In the genomic region with DNA sequence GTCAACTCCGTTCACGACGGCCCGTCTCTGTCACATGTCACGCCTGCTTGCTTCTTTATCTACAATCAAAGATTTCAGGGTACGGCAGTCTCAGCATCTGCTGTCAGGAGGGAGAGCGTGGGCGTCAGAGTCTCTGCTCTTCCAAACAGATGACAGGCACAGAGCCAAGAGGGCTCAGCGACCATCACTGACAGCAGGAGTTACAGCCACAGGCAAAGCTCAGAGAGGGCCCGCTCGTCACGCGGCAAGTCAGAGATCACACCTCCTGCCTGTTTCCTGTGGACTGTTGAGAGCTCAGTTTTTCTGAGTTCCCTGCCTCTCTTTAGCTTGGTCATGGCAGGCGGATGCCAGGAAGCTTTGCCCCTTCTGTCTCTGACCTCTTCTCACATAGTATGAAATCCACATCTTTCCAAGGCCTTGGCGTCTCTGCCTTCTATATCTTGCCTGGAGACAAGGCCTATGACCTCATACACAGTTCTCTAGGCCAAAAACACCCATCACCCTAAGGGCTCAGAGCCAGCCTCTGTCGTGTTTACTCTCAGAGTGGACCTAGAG, we compare ENCODE assay signal across 8 mouse cellular contexts. TPM values are rescaled to one million over a fixed set of nuclear protein-coding genes. Genes with fewer than 3 reads are reported as not detected.
A peak's percentile ranks its signal among the peaks of the same experiment; 100 is the strongest.
DNase-seq lines count a peak whose midpoint lies in the region; ATAC-seq and TF ChIP-seq lines count a peak whose summit lies in the region.

No protein-coding gene starts in this region.

- H3K27me3 ChIP-seq in hindbrain, embryonic 13.5 days: no peaks in the 10 kb centered on the region
- H3K27me3 ChIP-seq in hindbrain, embryonic 10.5 days (ENCODE audit: insufficient read depth, poor library complexity, severe bottlenecking): no peaks in the 10 kb centered on the region
- H3K27me3 ChIP-seq in lung, embryonic 16.5 days (ENCODE audit: control insufficient read depth, insufficient read depth, low read depth, low read length): no peaks in the 10 kb centered on the region
- H3K27me3 ChIP-seq in small intestine, adult 2 months (ENCODE audit: control insufficient read depth, insufficient read depth, low read length): no peaks in the 10 kb centered on the region

- no peaks in the 10 kb centered on the region for H3K9me3 ChIP-seq in hindbrain, embryonic 13.5 days
- 0 out of 2 replicates have a peak, but pooled peaks cover 3% of the 10 kb centered on the region for H3K9me3 ChIP-seq in hindbrain, embryonic 10.5 days
- no peaks in the 10 kb centered on the region for H3K9me3 ChIP-seq in lung, embryonic 16.5 days (ENCODE audit: control insufficient read depth, low read length)

- intact Hi-C loops in heart, postnatal 14 days (cut with DNase I): no loop called here

- H3K4me2 ChIP-seq in hindbrain, embryonic 13.5 days: 0 out of 2 replicates have a peak overlapping the region, but pooled peaks have one; percentile 17
- H3K4me2 ChIP-seq in lung, embryonic 16.5 days (ENCODE audit: low read depth, low read length): no peak overlapping the region; the same call in 1 of the 2 replicates

- H3K36me3 ChIP-seq in hindbrain, embryonic 13.5 days: no peaks in the 10 kb centered on the region
- H3K36me3 ChIP-seq in hindbrain, embryonic 10.5 days: no peaks in the 10 kb centered on the region
- H3K36me3 ChIP-seq in lung, embryonic 16.5 days (ENCODE audit: control insufficient read depth, insufficient read depth, low read length): no peaks in the 10 kb centered on the region
- H3K36me3 ChIP-seq in small intestine, adult 2 months (ENCODE audit: control insufficient read depth, insufficient read depth, low read length): peaks cover 3% of the 10 kb centered on the region; the same call in 1 of the 2 replicates

- no peak for TF ChIP-seq POLR2A in brain, embryonic 14.5 days (IDR thresholded peaks at IDR 0.05; ENCODE audit: borderline replicate concordance, extremely low read depth, insufficient read depth, insufficient read length, poor library complexity, severe bottlenecking)
- no peak for TF ChIP-seq POLR2A in small intestine, adult 2 months (IDR thresholded peaks at IDR 0.05; ENCODE audit: low read depth, low read length)

- no peak overlapping the region for H3K4me3 ChIP-seq in hindbrain, embryonic 13.5 days
- no peak overlapping the region for H3K4me3 ChIP-seq in hindbrain, embryonic 10.5 days
- H3K4me3 ChIP-seq in lung, embryonic 16.5 days (ENCODE audit: low read length): no peak overlapping the region
- no peak overlapping the region for H3K4me3 ChIP-seq in small intestine, adult 2 months (ENCODE audit: low read depth, low read length)

- peak; percentile 80 for ATAC-seq in hindbrain, embryonic 13.5 days (ENCODE audit: low FRiP score)
- ATAC-seq in lung, embryonic 16.5 days (ENCODE audit: low read depth): peak; percentile 91
- no peak for ATAC-seq in erythroblast, adult 5-6 weeks (replicated peaks; ENCODE audit: low FRiP score, poor library complexity, severe bottlenecking)

- DNase-seq in hindbrain, embryonic 10.5 days (ENCODE audit: low spot score): no peak
- DNase-seq in brain, embryonic 14.5 days (ENCODE audit: low read depth): peak; percentile 91
- peak; percentile 63 for DNase-seq in heart, postnatal 14 days
- peak; percentile 47 for DNase-seq in layer of hippocampus, adult 9-10 months (ENCODE audit: low spot score)

- TF ChIP-seq CTCF in brain, embryonic 14.5 days (IDR thresholded peaks at IDR 0.05; ENCODE audit: borderline replicate concordance, extremely low read depth, insufficient read depth, insufficient read length): no peak
- no peak for TF ChIP-seq CTCF in small intestine, adult 2 months (IDR thresholded peaks at IDR 0.05; ENCODE audit: extremely low read depth, insufficient read length, insufficient replicate concordance, low read depth, low read length)

- peak overlapping the region; percentile 66 for H3K27ac ChIP-seq in hindbrain, embryonic 13.5 days
- H3K27ac ChIP-seq in hindbrain, embryonic 10.5 days: no peak overlapping the region
- peak overlapping the region; percentile 75 for H3K27ac ChIP-seq in lung, embryonic 16.5 days (ENCODE audit: low read length)
- peak overlapping the region; percentile 7; the same call in 1 of the 2 replicates for H3K27ac ChIP-seq in small intestine, adult 2 months (ENCODE audit: insufficient read depth, low read depth, low read length)

- H3K4me1 ChIP-seq in hindbrain, embryonic 13.5 days (replicated peaks): peaks cover 37% of the 10 kb centered on the region
- peaks cover 27% of the 10 kb centered on the region for H3K4me1 ChIP-seq in hindbrain, embryonic 10.5 days (replicated peaks)
- H3K4me1 ChIP-seq in lung, embryonic 16.5 days (replicated peaks; ENCODE audit: control insufficient read depth, insufficient read depth, low read length): peaks cover 50% of the 10 kb centered on the region
- H3K4me1 ChIP-seq in small intestine, adult 2 months (ENCODE audit: control insufficient read depth, insufficient read depth, insufficient read length, low read length): peaks cover 26% of the 10 kb centered on the region; the same call in 1 of the 2 replicates

- 49% methylated on average over 16 of the region's 16 CpGs for WGBS in hindbrain, embryonic 13.5 days
- 76% methylated on average over 16 of the region's 16 CpGs for WGBS in hindbrain, embryonic 10.5 days
- WGBS in lung, embryonic 16.5 days: 32% methylated on average over 16 of the region's 16 CpGs
- WGBS in small intestine, adult 2 months: 60% methylated on average over 16 of the region's 16 CpGs

- no peak overlapping the region for H3K9ac ChIP-seq in hindbrain, embryonic 13.5 days
- H3K9ac ChIP-seq in lung, embryonic 16.5 days (ENCODE audit: low read length): no peak overlapping the region

RNA-seq across cellular contexts. Expression of a gene that starts 25.7 kb away (rescaled TPM):
- polyA plus RNA-seq in hindbrain, embryonic 13.5 days (2015; fragmentation: Nextera tagmentation; extraction: Ambion mirVana): 3.4 and 4.2 TPM in 2 replicates
- polyA plus RNA-seq in hindbrain, embryonic 10.5 days (2016; fragmentation: Nextera tagmentation; extraction: Ambion mirVana): 5.1 TPM in 2 replicates
- 1.4 and 4.2 TPM in 2 replicates for polyA plus RNA-seq in brain, embryonic 14.5 days (2012; rRNA removed)
- total RNA-seq in heart, postnatal 14 days (2021): 10 to 100 TPM; 23.1 to 26.1 TPM
- polyA plus RNA-seq in lung, embryonic 16.5 days (2015; fragmentation: Nextera tagmentation; extraction: Ambion mirVana): 16.4 and 16.7 TPM in 2 replicates
- 5.9 and 10.7 TPM in 2 replicates for polyA plus RNA-seq in small intestine, adult 2 months (2012; rRNA removed)
- total RNA-seq in erythroblast, adult 5-6 weeks (2015; ENCODE audit: low replicate concordance): 42.0 and 48.8 TPM in 2 replicates
- total RNA-seq in erythroblast, adult 5-6 weeks (2017; ENCODE audit: low replicate concordance): 30.0 and 33.7 TPM in 2 replicates
